8 mouse cellular contexts compared by ENCODE assay signal in genomic region chr7:25076663-25077413, GRCm38 (mm10). TPM values are rescaled to one million over a fixed set of nuclear protein-coding genes. Genes with fewer than 3 reads are reported as not detected.
A peak's percentile ranks its signal among the peaks of the same experiment; 100 is the strongest.
DNase-seq lines count a peak whose midpoint lies in the region; ATAC-seq and TF ChIP-seq lines count a peak whose summit lies in the region.

No protein-coding gene starts in this region.

- ATAC-seq in heart, embryonic 15.5 days (replicated peaks; ENCODE audit: insufficient number of reproducible peaks, insufficient read depth, low FRiP score, low read depth), result peak; percentile 96
- ATAC-seq in liver, embryonic 14.5 days (ENCODE audit: insufficient read depth), result peak; percentile 97
- ATAC-seq in neural tube, embryonic 11.5 days (ENCODE audit: insufficient read depth, low FRiP score, low TSS enrichment), result peak; percentile 95
- ATAC-seq in stomach, postnatal 0 days (ENCODE audit: low FRiP score, low TSS enrichment), result peak; percentile 98

- peaks cover 30% of the 10 kb centered on the region for H3K36me3 ChIP-seq in forebrain, embryonic 10.5 days (replicated peaks)
- peaks cover 24% of the 10 kb centered on the region for H3K36me3 ChIP-seq in heart, embryonic 15.5 days
- H3K36me3 ChIP-seq in liver, embryonic 14.5 days (replicated peaks; ENCODE audit: control insufficient read depth, insufficient read depth, low read depth), result peaks cover 25% of the 10 kb centered on the region
- H3K36me3 ChIP-seq in neural tube, embryonic 11.5 days (ENCODE audit: control insufficient read depth, insufficient read depth, low read length), result peaks cover 22% of the 10 kb centered on the region
- peaks cover 22% of the 10 kb centered on the region for H3K36me3 ChIP-seq in stomach, postnatal 0 days (ENCODE audit: control insufficient read depth, insufficient read depth, low read length)

- H3K4me3 ChIP-seq in forebrain, embryonic 10.5 days, result peak overlapping the region; percentile 96
- H3K4me3 ChIP-seq in heart, embryonic 15.5 days, result peak overlapping the region; percentile 97
- peak overlapping the region; percentile 85 to 88 for H3K4me3 ChIP-seq in liver, embryonic 14.5 days (ENCODE audit: insufficient read depth in 1 of 2, low read depth in 2 of 2, low read length in 2 of 2)
- H3K4me3 ChIP-seq in neural tube, embryonic 11.5 days (ENCODE audit: low read depth, low read length), result peak overlapping the region; percentile 92
- H3K4me3 ChIP-seq in stomach, postnatal 0 days (ENCODE audit: low read depth, low read length), result peak overlapping the region; percentile 91

- peak overlapping the region; percentile 75 for H3K4me2 ChIP-seq in heart, embryonic 15.5 days
- H3K4me2 ChIP-seq in liver, embryonic 14.5 days (ENCODE audit: low read depth), result peak overlapping the region; percentile 98
- H3K4me2 ChIP-seq in neural tube, embryonic 11.5 days (ENCODE audit: low read depth), result peak overlapping the region; percentile 90
- H3K4me2 ChIP-seq in stomach, postnatal 0 days (replicated peaks; ENCODE audit: low read depth), result peak overlapping the region; percentile 72

- H3K27me3 ChIP-seq in forebrain, embryonic 10.5 days (ENCODE audit: poor library complexity, severe bottlenecking), result no peaks in the 10 kb centered on the region
- no peaks in the 10 kb centered on the region for H3K27me3 ChIP-seq in heart, embryonic 15.5 days
- H3K27me3 ChIP-seq in liver, embryonic 14.5 days (ENCODE audit: control insufficient read depth, insufficient read depth, low read length), result no peaks in the 10 kb centered on the region
- H3K27me3 ChIP-seq in neural tube, embryonic 11.5 days (ENCODE audit: control insufficient read depth, insufficient read depth, low read length), result no peaks in the 10 kb centered on the region
- H3K27me3 ChIP-seq in stomach, postnatal 0 days (ENCODE audit: control insufficient read depth, insufficient read depth, low read length), result no peaks in the 10 kb centered on the region

- H3K9ac ChIP-seq in heart, embryonic 15.5 days, result peak overlapping the region; percentile 98
- H3K9ac ChIP-seq in liver, embryonic 14.5 days (replicated peaks), result peak overlapping the region; percentile 94
- peak overlapping the region; percentile 91 for H3K9ac ChIP-seq in neural tube, embryonic 11.5 days (ENCODE audit: low read length)
- peak overlapping the region; percentile 95 for H3K9ac ChIP-seq in stomach, postnatal 0 days (ENCODE audit: low read length)

- peak; percentile 94 to 96 for DNase-seq in CD8-positive naive resting alpha-beta T cell, adult 2 months (ENCODE audit: low read depth in 2 of 2, low spot score in 2 of 2)
- peak; percentile 95 for DNase-seq in c-Kit-positive CD71-negative TER-119-negative erythroid progenitor cells, embryonic 14.5 days (ENCODE audit: low read depth)
- DNase-seq in forebrain, embryonic 10.5 days (ENCODE audit: extremely low spot score, low spot score), result peak; percentile 98
- DNase-seq in kidney, postnatal 25 days, result peak; percentile 97 to 100
- DNase-seq in liver, embryonic 14.5 days (ENCODE audit: low read depth in 3 of 3, low spot score in 3 of 3), result peak; percentile 98 to 99 (median 99)
- DNase-seq in neural tube, embryonic 11.5 days (ENCODE audit: low spot score), result peak; percentile 97
- peak; percentile 98 for DNase-seq in stomach, postnatal 0 days (ENCODE audit: low spot score)

- WGBS in forebrain, embryonic 10.5 days, result under 1% methylated on average over 56 of the region's 56 CpGs
- under 1% methylated on average over 56 of the region's 56 CpGs for WGBS in heart, embryonic 15.5 days
- WGBS in liver, embryonic 14.5 days (ENCODE audit: insufficient replicate concordance), result under 1% methylated on average over 56 of the region's 56 CpGs
- under 1% methylated on average over 55 of the region's 56 CpGs for WGBS in neural tube, embryonic 11.5 days
- under 1% methylated on average over 55 of the region's 56 CpGs for WGBS in stomach, postnatal 0 days

- H3K27ac ChIP-seq in forebrain, embryonic 10.5 days, result peak overlapping the region; percentile 98
- H3K27ac ChIP-seq in heart, embryonic 15.5 days, result peak overlapping the region; percentile 97
- peak overlapping the region; percentile 82 for H3K27ac ChIP-seq in liver, embryonic 14.5 days
- H3K27ac ChIP-seq in neural tube, embryonic 11.5 days (ENCODE audit: low read depth, low read length), result peak overlapping the region; percentile 92
- peak overlapping the region; percentile 94 for H3K27ac ChIP-seq in stomach, postnatal 0 days (replicated peaks)

- 0 out of 2 replicates have a peak, but pooled peaks have one; percentile 19 for TF ChIP-seq CTCF in liver, embryonic 14.5 days (IDR thresholded peaks at IDR 0.05; ENCODE audit: low read depth)
- peak; percentile 28 for TF ChIP-seq CTCF in stomach, postnatal 0 days (IDR thresholded peaks at IDR 0.05; ENCODE audit: low read depth)

- peak; percentile 56 for TF ChIP-seq EP300 in liver, embryonic 14.5 days (IDR thresholded peaks at IDR 0.05; ENCODE audit: low read depth)
- TF ChIP-seq EP300 in stomach, postnatal 0 days (optimal IDR thresholded peaks at IDR 0.05), result peak; percentile 94

- no peaks in the 10 kb centered on the region for H3K9me3 ChIP-seq in forebrain, embryonic 10.5 days
- H3K9me3 ChIP-seq in heart, embryonic 15.5 days (replicated peaks), result no peaks in the 10 kb centered on the region
- no peaks in the 10 kb centered on the region for H3K9me3 ChIP-seq in liver, embryonic 14.5 days (ENCODE audit: control insufficient read depth, low read length)
- no peaks in the 10 kb centered on the region for H3K9me3 ChIP-seq in neural tube, embryonic 11.5 days (ENCODE audit: control insufficient read depth, low read length)
- H3K9me3 ChIP-seq in stomach, postnatal 0 days (ENCODE audit: control insufficient read depth, low read length), result no peaks in the 10 kb centered on the region

- H3K4me1 ChIP-seq in forebrain, embryonic 10.5 days, result peaks cover 67% of the 10 kb centered on the region
- H3K4me1 ChIP-seq in heart, embryonic 15.5 days (replicated peaks), result peaks cover 34% of the 10 kb centered on the region
- peaks cover 16 to 26% of the 10 kb centered on the region in 2 experiments for H3K4me1 ChIP-seq in liver, embryonic 14.5 days (replicated peaks; ENCODE audit: control insufficient read depth in 2 of 2, insufficient read depth in 2 of 2, low read length in 1 of 2)
- peaks cover 17% of the 10 kb centered on the region for H3K4me1 ChIP-seq in neural tube, embryonic 11.5 days (ENCODE audit: control insufficient read depth, insufficient read depth, low read length)
- no peaks in the 10 kb centered on the region for H3K4me1 ChIP-seq in stomach, postnatal 0 days (replicated peaks; ENCODE audit: control insufficient read depth, insufficient read depth)

RNA-seq across cellular contexts. Expression of gene Zfp574, which starts 4.5 kb away (rescaled TPM):
- polyA plus RNA-seq in forebrain, embryonic 10.5 days (2016; fragmentation: Nextera tagmentation; extraction: Ambion mirVana), result 41.5 and 42.5 TPM in 2 replicates
- 15.4 and 23.0 TPM in 2 replicates for polyA plus RNA-seq in heart, embryonic 15.5 days (2015; fragmentation: Nextera tagmentation; extraction: Ambion mirVana)
- 6.3 and 6.9 TPM in 2 replicates for polyA plus RNA-seq in liver, embryonic 14.5 days (2012; rRNA removed)
- polyA plus RNA-seq in liver, embryonic 14.5 days (2014; fragmentation: Nextera tagmentation; extraction: Ambion mirVana), result 6.6 and 7.3 TPM in 2 replicates
- 29.3 and 29.6 TPM in 2 replicates for polyA plus RNA-seq in neural tube, embryonic 11.5 days (2014; fragmentation: Nextera tagmentation; extraction: Ambion mirVana)
- polyA plus RNA-seq in stomach, postnatal 0 days (2015; fragmentation: Nextera tagmentation; extraction: Ambion mirVana), result 12.1 and 12.9 TPM in 2 replicates

RNA-seq across cellular contexts. Expression of gene Grik5, which starts 4.7 kb away (rescaled TPM):
- polyA plus RNA-seq in forebrain, embryonic 10.5 days (2016; fragmentation: Nextera tagmentation; extraction: Ambion mirVana), result 4.4 and 6.8 TPM in 2 replicates
- polyA plus RNA-seq in heart, embryonic 15.5 days (2015; fragmentation: Nextera tagmentation; extraction: Ambion mirVana), result 2.4 and 4.4 TPM in 2 replicates
- 4.9 and 6.1 TPM in 2 replicates for polyA plus RNA-seq in liver, embryonic 14.5 days (2012; rRNA removed)
- 0.37 and 0.54 TPM in 2 replicates for polyA plus RNA-seq in liver, embryonic 14.5 days (2014; fragmentation: Nextera tagmentation; extraction: Ambion mirVana)
- 8.9 and 9.6 TPM in 2 replicates for polyA plus RNA-seq in neural tube, embryonic 11.5 days (2014; fragmentation: Nextera tagmentation; extraction: Ambion mirVana)
- polyA plus RNA-seq in stomach, postnatal 0 days (2015; fragmentation: Nextera tagmentation; extraction: Ambion mirVana), result 1.7 and 2.2 TPM in 2 replicates

Comparison
In these comparisons a context has a peak if more than half of its experiments do, and no peak if none do; other contexts are left out.
1. Peak in every context shown above with its lines: DNase-seq, ATAC-seq, H3K4me3 ChIP-seq and H3K27ac ChIP-seq.